Mouse (Mus musculus) adrenal gland (tissue): ENCODE measurements around the gene Eno2.
"Not testable (repeated sequence)": the region's sequence is repeated elsewhere in the genome, so short reads cannot be mapped to it uniquely, and the experiment has no call there.

Experiments used
- intact Hi-C: fragments of 180-260 bp; cut with DNase I; formaldehyde crosslinking; loops from one replicate; pipeline ENCODE4 v1.15.1; 2025
- long read RNA-seq, 2 experiments: library from polyadenylated mRNA; unstranded; transcript quantifications; one replicate each; pipeline ENCODE4 v2.0.0; 2020; ENCODE audit warnings: borderline replicate concordance in 1 of 2; ENCODE audit not compliant: insufficient replicate concordance in 1 of 2

Gene Eno2
- long read RNA-seq, experiment 1, partial matches to known transcripts: 0 of 5 reads
- long read RNA-seq, experiment 1, other reads (novel, unspliced or antisense): 3 of 5 reads
- long read RNA-seq, experiment 2, partial matches to known transcripts: 0 of 2 reads
- long read RNA-seq, experiment 2, other reads (novel, unspliced or antisense): 1 of 2 reads

GRCm38 (mm10) chr6:124769101-124769765, at the start of gene Eno2:
Gene Eno2 (minus strand): TSS chr6:124769673.
- intact Hi-C loops: no loop called here

- intact Hi-C loops: no loop called here
Measured at GRCm38 (mm10) chr6:124817971-124818370, 48.5 kb upstream of the Eno2 start.

GRCm38 (mm10) chr6:124817563-124817962, 48.1 kb upstream of the Eno2 start:
- intact Hi-C loops: no loop called here

- intact Hi-C loops: no loop called here
Measured at GRCm38 (mm10) chr6:124817125-124817524, 47.7 kb upstream of the Eno2 start.

GRCm38 (mm10) chr6:124816611-124817010, 47.1 kb upstream of the Eno2 start:
- intact Hi-C loops: no loop called here

GRCm38 (mm10) chr6:124814858-124815774, 45.6 kb upstream of the Eno2 start:
- intact Hi-C loops: no loop called here

GRCm38 (mm10) chr6:124814448-124814847, 45.0 kb upstream of the Eno2 start:
- intact Hi-C loops: no loop called here

GRCm38 (mm10) chr6:124813933-124814332, 44.5 kb upstream of the Eno2 start, which contains the start of gene Tpi1:
Gene Tpi1 (minus strand): TSS chr6:124814296.
- intact Hi-C loops: no loop called here

- intact Hi-C loops: no loop called here
Measured at GRCm38 (mm10) chr6:124813496-124813895, 44.0 kb upstream of the Eno2 start.

GRCm38 (mm10) chr6:124812848-124813247, 43.4 kb upstream of the Eno2 start:
- intact Hi-C loops: no loop called here

GRCm38 (mm10) chr6:124811701-124812560, 42.5 kb upstream of the Eno2 start:
- intact Hi-C loops: no loop called here

GRCm38 (mm10) chr6:124811403-124811665, 41.9 kb upstream of the Eno2 start:
- intact Hi-C loops: no loop called here

- intact Hi-C loops: not testable (repeated sequence)
Measured at GRCm38 (mm10) chr6:124810566-124811402, 41.3 kb upstream of the Eno2 start.

GRCm38 (mm10) chr6:124809775-124810538, 40.5 kb upstream of the Eno2 start:
- intact Hi-C loops: no loop called here

- intact Hi-C loops: no loop called here
Measured at GRCm38 (mm10) chr6:124809052-124809774, 39.7 kb upstream of the Eno2 start.

GRCm38 (mm10) chr6:124808358-124809012, 39.0 kb upstream of the Eno2 start, which contains the start of gene Spsb2:
Gene Spsb2 (plus strand): TSS chr6:124808661.
- intact Hi-C loops: no loop called here

- intact Hi-C loops: no loop called here
Measured at GRCm38 (mm10) chr6:124807986-124808357, 38.5 kb upstream of the Eno2 start.

- intact Hi-C loops: no loop called here
Measured at GRCm38 (mm10) chr6:124807366-124807765, 37.9 kb upstream of the Eno2 start.
